ENCODE assay signal across 8 mouse cellular contexts in genomic region chr1:156754608-156755413, GRCm38 (mm10). TPM values are rescaled to one million over a fixed set of nuclear protein-coding genes. Genes with fewer than 3 reads are reported as not detected.
A peak's percentile ranks its signal among the peaks of the same experiment; 100 is the strongest.
DNase-seq lines count a peak whose midpoint lies in the region; ATAC-seq and TF ChIP-seq lines count a peak whose summit lies in the region.

No protein-coding gene starts in this region.

- no peak for TF ChIP-seq CTCF in brain, embryonic 14.5 days (IDR thresholded peaks at IDR 0.05; ENCODE audit: borderline replicate concordance, extremely low read depth, insufficient read depth, insufficient read length)

- H3K4me3 ChIP-seq in limb, embryonic 14.5 days (replicated peaks; ENCODE audit: low read length) = no peak overlapping the region
- H3K4me3 ChIP-seq in liver, embryonic 12.5 days = no peak overlapping the region

- no peaks in the 10 kb centered on the region for H3K27me3 ChIP-seq in limb, embryonic 14.5 days (ENCODE audit: control insufficient read depth, insufficient read depth, low read length)
- peaks cover 4% of the 10 kb centered on the region; the same call in 1 of the 2 replicates for H3K27me3 ChIP-seq in liver, embryonic 12.5 days (replicated peaks)

- intact Hi-C loops in gastrocnemius, postnatal 36 days (cut with DNase I) = loop anchor here (5.0 kb wide), 2 partner anchors 132 to 152 kb away; no protein-coding TSS in a partner anchor

- no peaks in the 10 kb centered on the region for H3K36me3 ChIP-seq in limb, embryonic 14.5 days (ENCODE audit: control insufficient read depth, insufficient read depth, low read length)
- no peaks in the 10 kb centered on the region for H3K36me3 ChIP-seq in liver, embryonic 12.5 days

- H3K9ac ChIP-seq in limb, embryonic 14.5 days (ENCODE audit: low read depth, low read length, severe bottlenecking) = peak overlapping the region; percentile 25; the same call in 1 of the 2 replicates
- no peak overlapping the region for H3K9ac ChIP-seq in liver, embryonic 12.5 days

- H3K4me2 ChIP-seq in limb, embryonic 14.5 days (replicated peaks; ENCODE audit: low read depth, low read length, severe bottlenecking) = peak overlapping the region; percentile 29; the same call in 1 of the 2 replicates
- H3K4me2 ChIP-seq in liver, embryonic 12.5 days = no peak overlapping the region

- peak; percentile 91 for DNase-seq in brain, embryonic 14.5 days (ENCODE audit: low read depth)
- peak; percentile 89 for DNase-seq in embryo, embryonic 10.5 days (ENCODE audit: low spot score)
- peak; percentile 32 to 54 for DNase-seq in gastrocnemius, postnatal 36 days
- DNase-seq in limb, embryonic 14.5 days (ENCODE audit: low spot score) = peak; percentile 70
- DNase-seq in B cell, adult 2 months = no peak
- no peak for DNase-seq in MN1 (ENCODE audit: low spot score)
- DNase-seq in frontal cortex, postnatal 25 days (ENCODE audit: low spot score in 2 of 2) = no peak

- peak; percentile 77 for ATAC-seq in limb, embryonic 14.5 days (ENCODE audit: low FRiP score, low read depth)
- ATAC-seq in liver, embryonic 12.5 days = no peak

- no peak for TF ChIP-seq POLR2A in brain, embryonic 14.5 days (IDR thresholded peaks at IDR 0.05; ENCODE audit: borderline replicate concordance, extremely low read depth, insufficient read depth, insufficient read length, poor library complexity, severe bottlenecking)
- TF ChIP-seq POLR2A in limb, embryonic 14.5 days (IDR thresholded peaks at IDR 0.05; ENCODE audit: borderline replicate concordance, extremely low read depth, insufficient read depth, insufficient read length) = no peak

- no peaks in the 10 kb centered on the region for H3K9me3 ChIP-seq in limb, embryonic 14.5 days (ENCODE audit: control insufficient read depth, low read length)
- H3K9me3 ChIP-seq in liver, embryonic 12.5 days (replicated peaks) = no peaks in the 10 kb centered on the region

- H3K27ac ChIP-seq in limb, embryonic 14.5 days (replicated peaks; ENCODE audit: low read depth, low read length) = peak overlapping the region; percentile 86
- no peak overlapping the region for H3K27ac ChIP-seq in liver, embryonic 12.5 days

- peaks cover 42% of the 10 kb centered on the region for H3K4me1 ChIP-seq in limb, embryonic 14.5 days (ENCODE audit: control insufficient read depth, insufficient read depth, low read length)
- peaks cover 40% of the 10 kb centered on the region for H3K4me1 ChIP-seq in liver, embryonic 12.5 days

- 41% methylated on average over 15 of the region's 15 CpGs for WGBS in limb, embryonic 14.5 days
- 57% methylated on average over 15 of the region's 15 CpGs for WGBS in liver, embryonic 12.5 days (ENCODE audit: insufficient replicate concordance)

RNA-seq across cellular contexts. Expression of gene Fam20b, which starts 35.9 kb away (rescaled TPM):
- 31.1 and 44.4 TPM in 2 replicates for polyA plus RNA-seq in brain, embryonic 14.5 days (2012; rRNA removed)
- 10 to 100 TPM; 29.3 to 29.9 TPM for total RNA-seq in gastrocnemius, postnatal 36 days (2021)
- polyA plus RNA-seq in limb, embryonic 14.5 days (2012; rRNA removed) = 35.0 and 35.8 TPM in 2 replicates
- polyA plus RNA-seq in limb, embryonic 14.5 days (2014; fragmentation: Nextera tagmentation; extraction: Ambion mirVana) = 29.7 and 33.5 TPM in 2 replicates
- 15.5 and 17.1 TPM in 2 replicates for polyA plus RNA-seq in liver, embryonic 12.5 days (2016; fragmentation: Nextera tagmentation; extraction: Ambion mirVana)

Comparison
In these comparisons a context has a peak if more than half of its experiments do, and no peak if none do; other contexts are left out.
1. DNase-seq: peak in brain, embryonic 14.5 days (single experiment), embryo, embryonic 10.5 days (single experiment), gastrocnemius, postnatal 36 days (2 of 2) and limb, embryonic 14.5 days (single experiment); none in B cell, adult 2 months (0 of 2), MN1 (single experiment) and frontal cortex, postnatal 25 days (0 of 2).